Mouse (Mus musculus): ENCODE measurements around the gene Stbd1.

GRCm38 (mm10) chr5:92627896-92628295 lies 25.1 kb downstream of the Stbd1 start:
- no peak for TF ChIP-seq MXI1 (IDR thresholded peaks at IDR 0.05; ENCODE audit: low read depth, low read length)
- no peak for TF ChIP-seq MAFK (IDR thresholded peaks at IDR 0.05; ENCODE audit: borderline replicate concordance, low read depth, low read length)
- no peak for TF ChIP-seq CTCF (IDR thresholded peaks at IDR 0.05 in 2 of 3, conservative IDR thresholded peaks at IDR 0.05 in 1 of 3; ENCODE audit: control insufficient read depth in 1 of 3, insufficient read depth in 1 of 3, low read depth in 2 of 3, low read length in 3 of 3, poor library complexity in 1 of 3, severe bottlenecking in 1 of 3)

Measured in MEL (cell line).